Mouse (Mus musculus) forebrain, embryonic 10.5 days (tissue): ENCODE results near the gene Map6d1. TPM values are rescaled to one million over a fixed set of nuclear protein-coding genes. Genes with fewer than 3 reads are reported as not detected.

Source experiments
- DNase-seq: peaks from one replicate; pipeline ENCODE4 v3.0.0-alpha.2; 2017; ENCODE audit warnings: low spot score; ENCODE audit errors: extremely low spot score
- H3K27ac ChIP-seq: fragments of 300-500 bp; sonication (generic); 2 replicates; pipeline ENCODE4 v1.5.1; 2016; ENCODE audit warnings: mild to moderate bottlenecking
- H3K27me3 ChIP-seq: fragments of 300-500 bp; sonication (generic); 2 replicates; pipeline ENCODE4 v1.6.1; 2016; ENCODE audit warnings: mild to moderate bottlenecking; ENCODE audit not compliant: poor library complexity, severe bottlenecking
- H3K36me3 ChIP-seq: fragments of 300-500 bp; sonication (generic); replicated peaks from 2 replicates; pipeline ENCODE4 v1.6.1; 2016; ENCODE audit warnings: mild to moderate bottlenecking, moderate library complexity
- H3K4me1 ChIP-seq: fragments of 300-500 bp; sonication (generic); 2 replicates; pipeline ENCODE4 v1.6.1; 2016
- H3K4me3 ChIP-seq: fragments of 300-500 bp; sonication (generic); 2 replicates; pipeline ENCODE4 v1.5.1; 2016; ENCODE audit warnings: mild to moderate bottlenecking, moderate library complexity
- H3K9me3 ChIP-seq: fragments of 300-500 bp; sonication (generic); 2 replicates; pipeline ENCODE4 v1.6.1; 2016; ENCODE audit warnings: mild to moderate bottlenecking, moderate library complexity
- WGBS: fragments of 180-500 bp; shearing (Covaris S2); methylation state at CpG from one replicate; pipeline ENCODE4 v1.1.7; 2016; 5-methylcytosine and 5-hydroxymethylcytosine counted together
- polyA plus RNA-seq: library from polyadenylated mRNA; unstranded; fragments of >200 nt; fragmentation: Nextera tagmentation; extraction: Ambion mirVana; gene quantifications from 2 replicates; pipeline ENCODE4 v1.2.1, GENCODE M21; 2016

Gene Map6d1
- 1.0 and 1.6 TPM in 2 replicates for polyA plus RNA-seq

- H3K27ac ChIP-seq, result peak within 1 kb of the TSS; percentile 87
- peak within 1 kb of the TSS; percentile 85 for H3K4me3 ChIP-seq
- peaks cover 39% of the 10 kb centered on the region for H3K27me3 ChIP-seq
- H3K4me1 ChIP-seq, result peaks cover 26% of the 10 kb centered on the region
- no peaks in the 10 kb centered on the region for H3K9me3 ChIP-seq
- under 1% methylated on average over 90 of the region's 90 CpGs for WGBS
- peak; percentile 62 for DNase-seq
- 0 out of 2 replicates have a peak, but pooled peaks cover 2% of the 10 kb centered on the region for H3K36me3 ChIP-seq
Measured at GRCm38 (mm10) chr16:20240468-20241414, at the start of gene Map6d1. Map6d1 (minus strand) TSS chr16:20241358.

DNA sequence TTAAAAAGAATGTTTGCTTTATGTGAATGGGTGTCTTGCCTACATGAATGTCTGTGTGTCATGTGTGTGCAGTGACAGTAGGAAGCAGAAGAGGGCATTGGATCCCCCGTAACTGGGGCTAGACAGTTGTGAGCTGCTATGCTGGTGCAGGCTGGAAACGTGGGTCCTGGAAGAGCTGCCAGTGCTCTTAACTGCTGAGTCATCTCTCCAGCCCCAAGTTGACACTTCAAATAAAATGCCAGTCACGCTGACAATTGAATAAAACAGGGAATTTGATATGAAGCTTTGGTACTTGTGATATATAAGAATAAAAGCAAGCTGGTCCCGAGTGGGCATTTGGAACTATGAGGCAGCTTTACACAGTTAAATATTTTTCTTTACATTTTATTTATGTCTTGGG, 39.1 kb upstream of the Map6d1 start:
- WGBS, result 85% methylated on average over 4 of the region's 4 CpGs
- peaks cover 81% of the 10 kb centered on the region for H3K36me3 ChIP-seq
- H3K27me3 ChIP-seq, result no peaks in the 10 kb centered on the region
- no peaks in the 10 kb centered on the region for H3K4me1 ChIP-seq
- H3K4me3 ChIP-seq, result no peak overlapping the region
- no peaks in the 10 kb centered on the region for H3K9me3 ChIP-seq
- no peak for DNase-seq
- H3K27ac ChIP-seq, result no peak overlapping the region

GRCm38 (mm10) chr16:20279395-20279794, 38.2 kb upstream of the Map6d1 start:
- no peak for DNase-seq
- H3K4me1 ChIP-seq, result no peaks in the 10 kb centered on the region
- H3K9me3 ChIP-seq, result no peaks in the 10 kb centered on the region
- 93% methylated on average over 5 of the region's 5 CpGs for WGBS
- no peak overlapping the region for H3K27ac ChIP-seq
- H3K36me3 ChIP-seq, result peaks cover 73% of the 10 kb centered on the region
- H3K4me3 ChIP-seq, result no peak overlapping the region
- no peaks in the 10 kb centered on the region for H3K27me3 ChIP-seq

- Histone ChIP-seq H3K4me3 (no peak overlapping the region), H3K27me3 (no peaks in the 10 kb centered on the region), H3K4me1 (peaks cover 5% of the 10 kb centered on the region; the same call in 1 of the 2 replicates), H3K9me3 (no peaks in the 10 kb centered on the region), H3K27ac (no peak overlapping the region), H3K36me3 (peaks cover 9% of the 10 kb centered on the region)
- 34% methylated on average over 3 of the region's 3 CpGs for WGBS
- no peak for DNase-seq
Measured at GRCm38 (mm10) chr16:20272994-20273393, 31.8 kb upstream of the Map6d1 start.

DNA sequence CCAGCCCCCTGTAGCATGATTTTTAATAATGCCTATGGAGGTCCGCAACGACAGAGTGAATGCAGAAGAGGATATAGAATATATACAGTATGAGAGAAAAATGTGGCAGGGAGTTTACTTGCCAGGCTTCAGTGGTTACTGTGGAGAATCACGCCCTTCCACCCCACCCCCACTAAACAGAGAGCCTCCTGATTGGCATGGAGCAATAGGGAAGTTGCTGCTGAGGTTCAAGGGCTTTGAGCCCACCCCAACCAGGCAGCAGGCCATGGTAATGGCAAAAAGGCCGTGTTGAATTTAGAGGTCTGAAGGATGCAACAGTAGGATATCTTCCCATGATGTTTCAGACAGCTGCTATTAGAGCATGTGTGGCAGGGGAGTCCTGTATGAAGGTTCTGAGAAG, 30.2 kb upstream of the Map6d1 start:
- no peak overlapping the region for H3K4me3 ChIP-seq
- H3K9me3 ChIP-seq, result no peaks in the 10 kb centered on the region
- H3K36me3 ChIP-seq, result no peaks in the 10 kb centered on the region
- H3K4me1 ChIP-seq, result peaks cover 5% of the 10 kb centered on the region; the same call in 1 of the 2 replicates
- WGBS, result 85% methylated on average over 4 of the region's 4 CpGs
- H3K27ac ChIP-seq, result no peak overlapping the region
- no peak for DNase-seq
- no peaks in the 10 kb centered on the region for H3K27me3 ChIP-seq

GRCm38 (mm10) chr16:20265089-20265488, 23.9 kb upstream of the Map6d1 start:
- no peak overlapping the region for H3K27ac ChIP-seq
- H3K4me3 ChIP-seq, result no peak overlapping the region
- WGBS, result 87% methylated on average over 7 of the region's 7 CpGs
- H3K9me3 ChIP-seq, result no peaks in the 10 kb centered on the region
- no peaks in the 10 kb centered on the region for H3K27me3 ChIP-seq
- H3K4me1 ChIP-seq, result no peaks in the 10 kb centered on the region
- DNase-seq, result no peak
- H3K36me3 ChIP-seq, result no peaks in the 10 kb centered on the region

DNA sequence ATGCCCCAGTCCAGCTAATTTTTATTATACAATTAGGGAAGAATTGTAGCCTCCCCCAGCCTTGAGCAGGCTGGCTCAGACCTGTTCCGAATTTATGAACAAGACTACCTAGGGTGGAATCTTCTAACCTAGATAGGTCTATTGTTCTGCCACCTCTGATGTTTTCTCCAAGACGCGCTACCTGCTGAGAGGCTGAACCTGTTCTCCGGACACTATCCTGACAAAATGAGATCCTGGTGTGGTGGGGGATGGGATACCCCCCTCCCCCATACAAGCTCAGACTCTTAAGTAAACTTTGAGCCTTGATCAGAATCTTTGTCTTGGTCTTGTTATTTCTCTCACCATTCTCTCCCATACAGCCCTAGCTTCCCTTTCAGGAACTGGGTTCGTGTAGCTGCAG, 16.8 kb upstream of the Map6d1 start:
- H3K27ac ChIP-seq, result no peak overlapping the region
- H3K9me3 ChIP-seq, result no peaks in the 10 kb centered on the region
- no peak for DNase-seq
- no peaks in the 10 kb centered on the region for H3K36me3 ChIP-seq
- no peak overlapping the region for H3K4me3 ChIP-seq
- no peaks in the 10 kb centered on the region for H3K4me1 ChIP-seq
- 75% methylated on average over 5 of the region's 5 CpGs for WGBS
- H3K27me3 ChIP-seq, result no peaks in the 10 kb centered on the region

DNA sequence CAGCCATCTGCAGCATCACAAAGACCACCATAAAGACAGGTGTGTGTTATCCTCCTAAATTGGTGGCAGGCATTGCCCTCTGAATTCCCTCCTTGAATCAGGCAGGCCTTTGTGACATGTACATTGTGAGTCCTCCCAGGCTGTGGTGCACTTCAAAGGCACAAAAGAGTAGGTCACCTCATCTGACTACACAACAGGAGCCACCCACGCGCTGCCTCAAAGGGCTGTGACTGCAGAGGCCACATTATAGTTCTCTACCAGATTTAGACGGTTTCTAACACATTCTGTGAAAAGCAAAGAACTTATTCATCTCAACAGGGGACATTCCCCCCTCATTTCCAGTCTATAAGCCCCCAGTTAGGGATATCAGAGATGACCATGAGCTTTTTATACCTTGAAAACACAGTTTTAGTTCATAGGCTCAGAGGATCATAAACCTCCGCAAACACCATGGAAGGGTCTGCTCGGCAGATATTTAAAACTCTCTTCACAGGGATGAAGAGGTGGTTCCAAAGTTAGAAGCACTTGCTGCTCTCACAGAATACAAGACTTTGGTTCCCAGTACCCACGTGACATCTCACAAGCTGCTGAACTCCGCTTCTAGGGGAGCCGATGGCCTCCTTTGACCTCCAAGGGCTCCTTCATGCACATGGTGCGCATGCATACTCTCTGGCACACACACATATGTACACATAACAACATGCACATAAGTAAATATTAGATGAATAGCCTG, 7.5 kb upstream of the Map6d1 start:
- H3K27me3 ChIP-seq, result no peaks in the 10 kb centered on the region
- H3K36me3 ChIP-seq, result no peaks in the 10 kb centered on the region
- DNase-seq, result no peak
- H3K27ac ChIP-seq, result no peak overlapping the region
- no peaks in the 10 kb centered on the region for H3K9me3 ChIP-seq
- no peak overlapping the region for H3K4me3 ChIP-seq
- 88% methylated on average over 9 of the region's 9 CpGs for WGBS
- H3K4me1 ChIP-seq, result no peaks in the 10 kb centered on the region

- Histone ChIP-seq H3K4me3 (no peak overlapping the region), H3K36me3 (no peaks in the 10 kb centered on the region), H3K9me3 (no peaks in the 10 kb centered on the region), H3K4me1 (no peaks in the 10 kb centered on the region), H3K27me3 (peaks cover 5% of the 10 kb centered on the region), H3K27ac (no peak overlapping the region)
- no peak for DNase-seq
Measured at GRCm38 (mm10) chr16:20247103-20247502, 5.9 kb upstream of the Map6d1 start.

DNA sequence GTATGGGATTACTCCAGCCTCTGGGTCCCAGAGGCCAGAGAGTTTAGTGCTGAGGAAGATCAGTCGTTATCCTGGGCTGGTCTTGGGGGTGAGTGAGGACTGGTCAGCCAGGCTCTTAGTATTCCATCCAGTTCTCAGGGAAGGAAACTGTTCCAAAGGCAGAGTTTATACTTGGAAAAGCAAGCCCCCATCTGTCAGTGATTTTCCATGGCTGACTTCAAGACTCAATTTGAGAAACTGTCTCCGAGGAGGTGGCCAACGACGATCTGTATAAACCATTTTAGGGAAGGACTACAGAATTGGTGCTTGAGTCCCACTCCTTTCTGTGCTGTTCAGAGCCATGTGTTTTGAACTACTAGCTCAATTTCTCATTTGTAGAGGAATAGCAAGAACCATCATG, 2.5 kb downstream of the Map6d1 start:
- Histone ChIP-seq H3K9me3 (no peaks in the 10 kb centered on the region), H3K4me1 (peaks cover 26% of the 10 kb centered on the region), H3K27me3 (peaks cover 39% of the 10 kb centered on the region), H3K27ac (no peak overlapping the region), H3K36me3 (peaks cover 16% of the 10 kb centered on the region), H3K4me3 (no peak overlapping the region)
- no peak for DNase-seq
- WGBS, result 87% methylated on average over 4 of the region's 4 CpGs

GRCm38 (mm10) chr16:20237426-20237825, 3.7 kb downstream of the Map6d1 start:
- Histone ChIP-seq H3K4me1 (peaks cover 26% of the 10 kb centered on the region), H3K9me3 (no peaks in the 10 kb centered on the region), H3K4me3 (no peak overlapping the region), H3K27me3 (peaks cover 37% of the 10 kb centered on the region), H3K27ac (no peak overlapping the region), H3K36me3 (peaks cover 25% of the 10 kb centered on the region)
- DNase-seq, result no peak
- 63% methylated on average over 4 of the region's 4 CpGs for WGBS

DNA sequence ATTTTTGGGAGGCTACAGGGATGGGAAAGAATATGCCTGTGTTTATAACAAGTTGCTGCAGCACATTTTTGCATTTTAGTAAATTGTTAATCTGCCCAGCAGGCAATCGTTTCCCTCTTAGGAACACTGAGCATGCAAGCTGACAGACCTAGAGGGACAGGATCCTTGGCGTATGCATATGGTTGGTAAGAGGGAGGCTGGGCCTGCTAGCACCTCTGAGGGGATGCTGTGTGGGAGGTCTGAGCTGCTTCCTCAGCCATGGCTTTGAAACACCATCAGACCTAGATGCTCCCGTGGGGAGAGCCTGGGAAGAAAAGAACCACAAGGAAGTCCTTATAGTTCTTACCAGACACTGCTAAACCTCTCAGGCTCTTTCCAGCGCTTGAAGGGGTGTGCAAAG, 6.8 kb downstream of the Map6d1 start:
- Histone ChIP-seq H3K27ac (no peak overlapping the region), H3K27me3 (peaks cover 10% of the 10 kb centered on the region), H3K4me1 (peaks cover 15% of the 10 kb centered on the region), H3K9me3 (no peaks in the 10 kb centered on the region), H3K36me3 (peaks cover 54% of the 10 kb centered on the region), H3K4me3 (no peak overlapping the region)
- WGBS, result 77% methylated on average over 4 of the region's 4 CpGs
- no peak for DNase-seq

DNA sequence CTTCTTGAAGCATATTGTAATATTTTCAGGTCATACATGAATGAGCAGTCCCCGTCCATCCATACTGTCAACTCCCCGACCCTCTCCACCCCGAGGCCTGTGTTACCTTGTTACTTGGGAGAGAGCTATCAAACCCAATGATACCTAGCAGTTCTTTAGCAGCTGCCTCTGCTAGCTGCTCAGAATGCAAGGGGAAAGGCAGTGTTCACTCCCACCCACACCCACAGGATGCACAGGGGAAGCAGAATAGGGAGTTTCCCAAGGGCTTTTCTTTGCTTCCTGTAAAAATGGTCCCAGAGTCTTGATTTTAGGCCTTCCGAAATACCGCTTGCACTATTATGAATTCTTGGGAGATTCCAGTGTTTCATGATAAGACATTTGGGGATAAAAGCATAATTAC, 13.0 kb downstream of the Map6d1 start:
- Histone ChIP-seq H3K27ac (no peak overlapping the region), H3K4me3 (no peak overlapping the region), H3K9me3 (no peaks in the 10 kb centered on the region; the same call in 1 of the 2 replicates), H3K27me3 (no peaks in the 10 kb centered on the region), H3K4me1 (no peaks in the 10 kb centered on the region), H3K36me3 (peaks cover 95% of the 10 kb centered on the region)
- WGBS, result 93% methylated on average over 5 of the region's 5 CpGs
- no peak for DNase-seq
